Mouse (Mus musculus): Measurements from ENCODE around the gene Zdhhc8. TPM values are rescaled to one million over a fixed set of nuclear protein-coding genes. Genes with fewer than 3 reads are reported as not detected.

Zdhhc8 gene
- polyA plus RNA-seq, 1 experiment from 2014 or later = 14.8 TPM

- Histone ChIP-seq H3K27me3 (ENCODE audit: control insufficient read depth, insufficient read depth, low read length) (no peaks in the 10 kb centered on the region), H3K27ac (peak overlapping the region; percentile 87), H3K4me1 (replicated peaks; ENCODE audit: control insufficient read depth, insufficient read depth, low read length) (peaks cover 28% of the 10 kb centered on the region), H3K36me3 (replicated peaks; ENCODE audit: control insufficient read depth, insufficient read depth) (peaks cover 65% of the 10 kb centered on the region), H3K4me2 (replicated peaks) (peak overlapping the region; percentile 94), H3K4me3 (replicated peaks; ENCODE audit: low read length) (peak overlapping the region; percentile 87), H3K9ac (peak overlapping the region; percentile 74), H3K9me3 (ENCODE audit: control insufficient read depth, low read length) (no peaks in the 10 kb centered on the region)
- DNase-seq (ENCODE audit: low spot score) = peak; percentile 29
- WGBS = 8% methylated on average over 27 of the region's 27 CpGs
- ATAC-seq (ENCODE audit: low FRiP score) = peak; percentile 5
Observed at GRCm38 (mm10) chr16:18249364-18249967, 14.5 kb upstream of the Zdhhc8 start.

GRCm38 (mm10) chr16:18248433-18249363, 13.8 kb upstream of the Zdhhc8 start, which contains the start of the genes Trmt2a and Ranbp1:
Gene Trmt2a (plus strand): TSS chr16:18248679.
Gene Ranbp1 (minus strand): TSS chr16:18248732.
- Histone ChIP-seq H3K9me3 (ENCODE audit: control insufficient read depth, low read length) (no peaks in the 10 kb centered on the region), H3K27ac (peak within 1 kb of the TSS; percentile 87), H3K36me3 (replicated peaks; ENCODE audit: control insufficient read depth, insufficient read depth) (peaks cover 65% of the 10 kb centered on the region), H3K4me3 (replicated peaks; ENCODE audit: low read length) (peak within 1 kb of the TSS; percentile 87), H3K27me3 (ENCODE audit: control insufficient read depth, insufficient read depth, low read length) (no peaks in the 10 kb centered on the region), H3K4me1 (replicated peaks; ENCODE audit: control insufficient read depth, insufficient read depth, low read length) (peaks cover 28% of the 10 kb centered on the region), H3K4me2 (replicated peaks) (peak within 1 kb of the TSS; percentile 94), H3K9ac (peak within 1 kb of the TSS; percentile 74)
- ATAC-seq (ENCODE audit: low FRiP score) (peak; percentile 96), DNase-seq (ENCODE audit: low spot score) (peak; percentile 99)
- WGBS = under 1% methylated on average over 92 of the region's 102 CpGs

- no peak for DNase-seq (ENCODE audit: low spot score)
- Histone ChIP-seq H3K27ac (peak overlapping the region; percentile 87), H3K9ac (peak overlapping the region; percentile 74), H3K4me1 (replicated peaks; ENCODE audit: control insufficient read depth, insufficient read depth, low read length) (peaks cover 28% of the 10 kb centered on the region), H3K27me3 (ENCODE audit: control insufficient read depth, insufficient read depth, low read length) (no peaks in the 10 kb centered on the region), H3K4me3 (replicated peaks; ENCODE audit: low read length) (peak overlapping the region; percentile 87), H3K4me2 (replicated peaks) (peak overlapping the region; percentile 94), H3K9me3 (ENCODE audit: control insufficient read depth, low read length) (no peaks in the 10 kb centered on the region), H3K36me3 (replicated peaks; ENCODE audit: control insufficient read depth, insufficient read depth) (peaks cover 65% of the 10 kb centered on the region)
- ATAC-seq (ENCODE audit: low FRiP score) = no peak; the same call in 1 of the 2 replicates
- 1% methylated on average over 33 of the region's 33 CpGs for WGBS
Observed at GRCm38 (mm10) chr16:18247521-18248399, 12.8 kb upstream of the Zdhhc8 start.

- no peak overlapping the region for H3K9ac ChIP-seq
- DNase-seq (ENCODE audit: low spot score) (no peak), ATAC-seq (ENCODE audit: low FRiP score) (no peak)
- 94% methylated on average over 10 of the region's 10 CpGs for WGBS
- no peak overlapping the region for H3K4me2 ChIP-seq (replicated peaks)
- peaks cover 95% of the 10 kb centered on the region for H3K36me3 ChIP-seq (replicated peaks; ENCODE audit: control insufficient read depth, insufficient read depth)
- no peaks in the 10 kb centered on the region for H3K27me3 ChIP-seq (ENCODE audit: control insufficient read depth, insufficient read depth, low read length)
- H3K4me1 ChIP-seq (replicated peaks; ENCODE audit: control insufficient read depth, insufficient read depth, low read length) = no peaks in the 10 kb centered on the region; the same call in 1 of the 2 replicates
- no peak overlapping the region for H3K27ac ChIP-seq
- H3K9me3 ChIP-seq (ENCODE audit: control insufficient read depth, low read length) = no peaks in the 10 kb centered on the region
- no peak overlapping the region for H3K4me3 ChIP-seq (replicated peaks; ENCODE audit: low read length)
Observed at GRCm38 (mm10) chr16:18241581-18241980, 6.6 kb upstream of the Zdhhc8 start.

GRCm38 (mm10) chr16:18236676-18237501, 2.0 kb upstream of the Zdhhc8 start:
- Histone ChIP-seq H3K9me3 (ENCODE audit: control insufficient read depth, low read length) (no peaks in the 10 kb centered on the region), H3K4me3 (replicated peaks; ENCODE audit: low read length) (no peak overlapping the region), H3K36me3 (replicated peaks; ENCODE audit: control insufficient read depth, insufficient read depth) (peaks cover 48% of the 10 kb centered on the region), H3K4me2 (replicated peaks) (0 out of 2 replicates have a peak overlapping the region, but pooled peaks have one; percentile 82), H3K27me3 (ENCODE audit: control insufficient read depth, insufficient read depth, low read length) (no peaks in the 10 kb centered on the region), H3K4me1 (replicated peaks; ENCODE audit: control insufficient read depth, insufficient read depth, low read length) (peaks cover 20% of the 10 kb centered on the region), H3K27ac (no peak overlapping the region), H3K9ac (no peak overlapping the region)
- DNase-seq (ENCODE audit: low spot score) (no peak), ATAC-seq (ENCODE audit: low FRiP score) (no peak)
- 73% methylated on average over 7 of the region's 7 CpGs for WGBS

GRCm38 (mm10) chr16:18235389-18236065, 591 bp upstream of the Zdhhc8 start:
- Histone ChIP-seq H3K9ac (peak overlapping the region; percentile 87), H3K4me2 (replicated peaks) (peak overlapping the region; percentile 82), H3K36me3 (replicated peaks; ENCODE audit: control insufficient read depth, insufficient read depth) (peaks cover 34% of the 10 kb centered on the region), H3K4me1 (replicated peaks; ENCODE audit: control insufficient read depth, insufficient read depth, low read length) (peaks cover 20% of the 10 kb centered on the region), H3K27ac (peak overlapping the region; percentile 92), H3K27me3 (ENCODE audit: control insufficient read depth, insufficient read depth, low read length) (no peaks in the 10 kb centered on the region), H3K4me3 (replicated peaks; ENCODE audit: low read length) (peak overlapping the region; percentile 88), H3K9me3 (ENCODE audit: control insufficient read depth, low read length) (no peaks in the 10 kb centered on the region)
- peak; percentile 78 for DNase-seq (ENCODE audit: low spot score)
- WGBS = 5% methylated on average over 19 of the region's 19 CpGs
- ATAC-seq (ENCODE audit: low FRiP score) = peak; percentile 83

- ATAC-seq (ENCODE audit: low FRiP score) = 0 out of 2 replicates have a peak, but pooled peaks have one; percentile 1
- Histone ChIP-seq H3K4me3 (replicated peaks; ENCODE audit: low read length) (peak overlapping the region; percentile 88), H3K9me3 (ENCODE audit: control insufficient read depth, low read length) (no peaks in the 10 kb centered on the region), H3K27me3 (ENCODE audit: control insufficient read depth, insufficient read depth, low read length) (no peaks in the 10 kb centered on the region), H3K9ac (peak overlapping the region; percentile 87), H3K4me1 (replicated peaks; ENCODE audit: control insufficient read depth, insufficient read depth, low read length) (peaks cover 23% of the 10 kb centered on the region), H3K27ac (peak overlapping the region; percentile 92), H3K36me3 (replicated peaks; ENCODE audit: control insufficient read depth, insufficient read depth) (peaks cover 23% of the 10 kb centered on the region), H3K4me2 (replicated peaks) (peak overlapping the region; percentile 82)
- no peak for DNase-seq (ENCODE audit: low spot score)
- 23% methylated on average over 13 of the region's 13 CpGs for WGBS
Observed at GRCm38 (mm10) chr16:18233919-18234670, 841 bp downstream of the Zdhhc8 start.

All from hindbrain, embryonic 14.5 days (tissue).